Mouse (Mus musculus): ENCODE results near the gene Zfp820. TPM values are rescaled to one million over a fixed set of nuclear protein-coding genes. Genes with fewer than 3 reads are reported as not detected.
"Not testable (repeated sequence)": the region's sequence is repeated elsewhere in the genome, so short reads cannot be mapped to it uniquely, and the experiment has no call there.

Zfp820 gene
- total RNA-seq (2021) = under 1 TPM; 0.66 to 0.72 TPM
- long read RNA-seq, experiment 1 = 0 reads
- long read RNA-seq, experiment 2 = 0 reads

GRCm38 (mm10) chr17:21845545-21846321 lies at the start of gene Zfp820:
TSS of gene Zfp820 (minus strand) at chr17:21845772.
- peak; percentile 12 to 26 for DNase-seq (ENCODE audit: extremely low spot score in 1 of 2, low spot score in 2 of 2)
- H3K4me3 ChIP-seq = peak within 1 kb of the TSS; percentile 52
- intact Hi-C loops (cut with DNase I) = no loop called here
- no peak for TF ChIP-seq CTCF (IDR thresholded peaks at IDR 0.05)
- H3K27ac ChIP-seq = no peak within 1 kb of the TSS

- H3K4me3 ChIP-seq = no peak overlapping the region
- no peak for DNase-seq (ENCODE audit: extremely low spot score in 1 of 2, low spot score in 2 of 2)
- intact Hi-C loops (cut with DNase I) = no loop called here
- no peak for TF ChIP-seq CTCF (IDR thresholded peaks at IDR 0.05)
- no peak overlapping the region for H3K27ac ChIP-seq
These were observed 25.7 kb upstream of the Zfp820 start for GRCm38 (mm10) chr17:21871256-21871655.

GRCm38 (mm10) chr17:21846322-21846582 lies 680 bp upstream of the Zfp820 start:
- DNase-seq (ENCODE audit: extremely low spot score in 1 of 2, low spot score in 2 of 2); intact Hi-C loops (cut with DNase I); H3K4me3 ChIP-seq; H3K27ac ChIP-seq: not testable (repeated sequence)

GRCm38 (mm10) chr17:21838510-21838909 lies 7.1 kb downstream of the Zfp820 start:
- no peak for DNase-seq (ENCODE audit: extremely low spot score in 1 of 2, low spot score in 2 of 2)
- no peak for TF ChIP-seq CTCF (IDR thresholded peaks at IDR 0.05)
- intact Hi-C loops (cut with DNase I) = no loop called here
- H3K4me3 ChIP-seq = no peak overlapping the region
- no peak overlapping the region for H3K27ac ChIP-seq

- H3K4me3 ChIP-seq; DNase-seq (ENCODE audit: extremely low spot score in 1 of 2, low spot score in 2 of 2); intact Hi-C loops (cut with DNase I); H3K27ac ChIP-seq: not testable (repeated sequence)
These were observed 44.2 kb downstream of the Zfp820 start for GRCm38 (mm10) chr17:21801373-21801772.

GRCm38 (mm10) chr17:21792256-21792655 lies 53.3 kb downstream of the Zfp820 start:
- no peak overlapping the region for H3K4me3 ChIP-seq
- no peak overlapping the region for H3K27ac ChIP-seq
- TF ChIP-seq CTCF (IDR thresholded peaks at IDR 0.05) = no peak
- intact Hi-C loops (cut with DNase I) = no loop called here
- no peak for DNase-seq (ENCODE audit: extremely low spot score in 1 of 2, low spot score in 2 of 2)

- Histone ChIP-seq H3K27ac (no peak overlapping the region), H3K4me3 (no peak overlapping the region)
- intact Hi-C loops (cut with DNase I) = no loop called here
- no peak for DNase-seq (ENCODE audit: extremely low spot score in 1 of 2, low spot score in 2 of 2)
- TF ChIP-seq CTCF (IDR thresholded peaks at IDR 0.05) = no peak
These were observed 75.2 kb downstream of the Zfp820 start for GRCm38 (mm10) chr17:21770336-21770735.

Other genes starting within 250 kb of the Zfp820 start
- 10 to 100 TPM; 12.7 to 15.2 TPM for gene Zfp983, start 195.1 kb downstream of the Zfp820 start, total RNA-seq (2021)
- gene Gm10226, start 153.9 kb downstream of the Zfp820 start, total RNA-seq (2021) = 1 to 10 TPM; 5.6 to 8.0 TPM
- gene Zfp760, start 138.0 kb downstream of the Zfp820 start, total RNA-seq (2021) = 1 to 10 TPM; 7.8 to 8.2 TPM
- gene Zfp229, start 115.0 kb downstream of the Zfp820 start, total RNA-seq (2021) = 1 to 10 TPM; 3.3 to 3.8 TPM
- gene Zfp995, start 64.2 kb upstream of the Zfp820 start, total RNA-seq (2021) = 1 to 10 TPM; 5.6 to 6.9 TPM
- gene Zfp942, start 116.7 kb upstream of the Zfp820 start, total RNA-seq (2021) = 10 to 100 TPM; 13.9 TPM
- gene Zfp943, start 116.8 kb upstream of the Zfp820 start, total RNA-seq (2021) = 10 to 100 TPM; 18.8 to 19.4 TPM

Measured in left cerebral cortex, adult 2 months (tissue).